Mouse (Mus musculus): ENCODE results near the gene Mxd4.

DNA sequence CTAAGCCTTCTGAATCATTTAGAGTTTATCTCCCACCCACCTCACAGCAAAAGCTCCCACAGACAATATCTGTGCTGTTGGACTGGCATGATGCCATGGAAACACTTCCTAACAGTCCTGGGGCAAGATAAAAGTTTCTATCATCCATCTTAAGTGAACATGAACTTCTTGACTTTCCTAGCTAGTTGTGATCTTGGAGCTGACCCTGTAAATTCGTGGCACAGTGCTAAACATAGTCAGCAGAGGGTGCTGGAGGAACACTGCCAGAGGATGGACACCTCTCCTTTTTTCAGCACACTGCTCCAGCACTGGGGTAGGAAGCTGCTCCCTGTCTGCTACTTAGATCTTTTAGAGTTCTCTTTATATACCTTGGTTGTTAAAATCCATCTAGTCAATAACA is 47.8 kb downstream of the Mxd4 start:
- TF ChIP-seq CTCF (IDR thresholded peaks at IDR 0.05; ENCODE audit: low read depth) (peak; percentile 83), EP300 (optimal IDR thresholded peaks at IDR 0.05) (no peak)

Measured in stomach, postnatal 0 days (tissue).